Mouse (Mus musculus) heart, embryonic 11.5 days (tissue): ENCODE data around the gene Tspan18. TPM values are rescaled to one million over a fixed set of nuclear protein-coding genes. Genes with fewer than 3 reads are reported as not detected.

Experiments
- ATAC-seq: fragments of 200-750 bp; cut with Nextera tagmentation; replicated peaks from 2 replicates; pipeline ENCODE4 v1.8.0; 2017; ENCODE audit warnings: moderate library complexity; ENCODE audit not compliant: insufficient number of reproducible peaks, low FRiP score, low TSS enrichment
- H3K27ac ChIP-seq: fragments of 300-500 bp; sonication (generic); 2 replicates; pipeline ENCODE4 v1.5.1; 2014; ENCODE audit warnings: mild to moderate bottlenecking, low read depth, low read length
- H3K27me3 ChIP-seq: fragments of 300-500 bp; sonication (generic); 2 replicates; pipeline ENCODE4 v1.6.1; 2014; ENCODE audit warnings: mild to moderate bottlenecking, low read length, mixed read lengths; ENCODE audit not compliant: control insufficient read depth, insufficient read depth
- H3K36me3 ChIP-seq: fragments of 300-500 bp; sonication (generic); 2 replicates; pipeline ENCODE4 v1.6.1; 2014; ENCODE audit warnings: mild to moderate bottlenecking, low read length, moderate library complexity, mixed read lengths; ENCODE audit not compliant: control insufficient read depth, insufficient read depth
- H3K4me1 ChIP-seq: fragments of 300-500 bp; sonication (generic); 2 replicates; pipeline ENCODE4 v1.6.1; 2014; ENCODE audit warnings: low read length; ENCODE audit not compliant: control insufficient read depth, insufficient read depth
- H3K4me2 ChIP-seq: fragments of 300-500 bp; sonication (generic); 2 replicates; pipeline ENCODE4 v1.6.1; 2014; ENCODE audit warnings: mild to moderate bottlenecking, moderate library complexity
- H3K4me3 ChIP-seq: fragments of 300-500 bp; sonication (generic); 2 replicates; pipeline ENCODE4 v1.5.1; 2014; ENCODE audit warnings: low read depth, low read length
- H3K9ac ChIP-seq: fragments of 300-500 bp; sonication (generic); 2 replicates; pipeline ENCODE4 v1.6.1; 2014; ENCODE audit warnings: mild to moderate bottlenecking, low read depth, low read length, moderate library complexity
- H3K9me3 ChIP-seq: fragments of 300-500 bp; sonication (generic); replicated peaks from 2 replicates; pipeline ENCODE4 v1.6.1; 2016; ENCODE audit warnings: low read length; ENCODE audit not compliant: control insufficient read depth
- WGBS: fragments of 180-500 bp; shearing (Covaris S2); extraction: QIAGEN DNeasy Blood & Tissue Kit; methylation state at CpG from one replicate; pipeline ENCODE4 v1.1.7; 2014; ENCODE audit not compliant: insufficient replicate concordance; 5-methylcytosine and 5-hydroxymethylcytosine counted together
- polyA plus RNA-seq: library from polyadenylated mRNA; unstranded; fragments of >200 nt; fragmentation: Nextera tagmentation; extraction: Ambion mirVana; gene quantifications from 2 replicates; pipeline ENCODE4 v1.2.1, GENCODE M21; 2014

Gene Tspan18
- polyA plus RNA-seq, 1 experiment from 2014 or later, result 75.5 TPM

GRCm38 (mm10) chr2:93232141-93232540 lies 102.2 kb downstream of the Tspan18 start:
- Histone ChIP-seq H3K36me3 (no peaks in the 10 kb centered on the region), H3K27ac (no peak overlapping the region), H3K4me1 (peaks cover 30% of the 10 kb centered on the region), H3K27me3 (no peaks in the 10 kb centered on the region), H3K9me3 (no peaks in the 10 kb centered on the region), H3K4me3 (no peak overlapping the region), H3K4me2 (no peak overlapping the region), H3K9ac (no peak overlapping the region)
- ATAC-seq, result no peak
- 43% methylated on average over 1 of the region's 1 CpGs for WGBS

- H3K9me3 ChIP-seq, result no peaks in the 10 kb centered on the region
- no peaks in the 10 kb centered on the region for H3K27me3 ChIP-seq
- ATAC-seq, result no peak
- WGBS, result 12% methylated on average over 5 of the region's 5 CpGs
- no peaks in the 10 kb centered on the region for H3K36me3 ChIP-seq
- H3K4me3 ChIP-seq, result no peak overlapping the region
- H3K4me2 ChIP-seq, result no peak overlapping the region
- no peak overlapping the region for H3K27ac ChIP-seq
- no peak overlapping the region for H3K9ac ChIP-seq
- H3K4me1 ChIP-seq, result peaks cover 28% of the 10 kb centered on the region
Observed at GRCm38 (mm10) chr2:93228480-93228824, 105.9 kb downstream of the Tspan18 start.

- no peak overlapping the region for H3K4me2 ChIP-seq
- H3K9ac ChIP-seq, result 0 out of 2 replicates have a peak overlapping the region, but pooled peaks have one; percentile 4
- H3K27me3 ChIP-seq, result no peaks in the 10 kb centered on the region
- WGBS, result 54% methylated on average over 9 of the region's 9 CpGs
- no peak overlapping the region for H3K27ac ChIP-seq
- H3K4me3 ChIP-seq, result no peak overlapping the region
- H3K9me3 ChIP-seq, result no peaks in the 10 kb centered on the region
- ATAC-seq, result no peak
- H3K36me3 ChIP-seq, result no peaks in the 10 kb centered on the region
- peaks cover 28% of the 10 kb centered on the region for H3K4me1 ChIP-seq
Observed at GRCm38 (mm10) chr2:93227713-93228479, 106.4 kb downstream of the Tspan18 start.

GRCm38 (mm10) chr2:93226606-93227595 lies 107.4 kb downstream of the Tspan18 start:
- Histone ChIP-seq H3K36me3 (0 out of 2 replicates have a peak, but pooled peaks cover 3% of the 10 kb centered on the region), H3K27ac (no peak overlapping the region), H3K4me3 (no peak overlapping the region), H3K4me2 (no peak overlapping the region), H3K27me3 (no peaks in the 10 kb centered on the region), H3K9me3 (no peaks in the 10 kb centered on the region), H3K9ac (no peak overlapping the region), H3K4me1 (peaks cover 28% of the 10 kb centered on the region)
- 24% methylated on average over 20 of the region's 20 CpGs for WGBS
- ATAC-seq, result peak; percentile 13; the same call in 1 of the 2 replicates

- WGBS, result 26% methylated on average over 6 of the region's 6 CpGs
Observed at GRCm38 (mm10) chr2:93223463-93223862, 110.8 kb downstream of the Tspan18 start.

GRCm38 (mm10) chr2:93220447-93220846 lies 113.9 kb downstream of the Tspan18 start:
- no peak for ATAC-seq
- Histone ChIP-seq H3K4me1 (peaks cover 13% of the 10 kb centered on the region), H3K4me3 (no peak overlapping the region), H3K27ac (no peak overlapping the region), H3K9ac (no peak overlapping the region), H3K9me3 (no peaks in the 10 kb centered on the region), H3K4me2 (no peak overlapping the region), H3K36me3 (0 out of 2 replicates have a peak, but pooled peaks cover 3% of the 10 kb centered on the region), H3K27me3 (no peaks in the 10 kb centered on the region)
- WGBS, result 64% methylated on average over 5 of the region's 5 CpGs

More at GRCm38 (mm10) chr2:93223463-93223862, 110.8 kb downstream of the Tspan18 start:
- Histone ChIP-seq H3K27ac (no peak overlapping the region), H3K4me1 (peaks cover 22% of the 10 kb centered on the region), H3K9ac (no peak overlapping the region), H3K9me3 (no peaks in the 10 kb centered on the region), H3K4me3 (no peak overlapping the region), H3K36me3 (0 out of 2 replicates have a peak, but pooled peaks cover 3% of the 10 kb centered on the region), H3K27me3 (no peaks in the 10 kb centered on the region), H3K4me2 (no peak overlapping the region)
- ATAC-seq, result no peak

- no peaks in the 10 kb centered on the region for H3K27me3 ChIP-seq
- H3K9ac ChIP-seq, result no peak overlapping the region
- H3K27ac ChIP-seq, result no peak overlapping the region
- H3K36me3 ChIP-seq, result 0 out of 2 replicates have a peak, but pooled peaks cover 3% of the 10 kb centered on the region
- WGBS, result 96% methylated on average over 3 of the region's 3 CpGs
- no peaks in the 10 kb centered on the region for H3K9me3 ChIP-seq
- no peak overlapping the region for H3K4me3 ChIP-seq
- no peak overlapping the region for H3K4me2 ChIP-seq
- H3K4me1 ChIP-seq, result peaks cover 13% of the 10 kb centered on the region
- ATAC-seq, result no peak
Observed at GRCm38 (mm10) chr2:93219576-93219975, 114.7 kb downstream of the Tspan18 start.

- Histone ChIP-seq H3K4me3 (no peak overlapping the region), H3K4me1 (peaks cover 19% of the 10 kb centered on the region), H3K27ac (no peak overlapping the region), H3K4me2 (no peak overlapping the region), H3K9me3 (no peaks in the 10 kb centered on the region), H3K36me3 (0 out of 2 replicates have a peak, but pooled peaks cover 3% of the 10 kb centered on the region), H3K9ac (no peak overlapping the region), H3K27me3 (no peaks in the 10 kb centered on the region)
- no peak for ATAC-seq
- WGBS, result 73% methylated on average over 7 of the region's 7 CpGs
Observed at GRCm38 (mm10) chr2:93218353-93218990, 115.8 kb downstream of the Tspan18 start.
